Comparison of ENCODE assay signal across 11 mouse cellular contexts in genomic region chr16:95459325-95459691, GRCm38 (mm10).
DNase-seq lines count a peak whose midpoint lies in the region; ATAC-seq and TF ChIP-seq lines count a peak whose summit lies in the region.
"Had no signal": no experiment of that assay in that cellular context is flagged by ENCODE, and none has a peak within 500 bp of the region (broad histone marks: within the 10 kb centered on the region; RNA-seq: fewer than 3 reads in every experiment).

No protein-coding gene starts in this region.

- TF ChIP-seq CTCF in cortical plate, adult 2 months (IDR thresholded peaks at IDR 0.05; ENCODE audit: extremely low read depth, insufficient read depth, low read length), result no peak
- TF ChIP-seq CTCF in intestine, postnatal 0 days (IDR thresholded peaks at IDR 0.05; ENCODE audit: low read depth), result no peak
- TF ChIP-seq CTCF in lung, embryonic 14.5 days (IDR thresholded peaks at IDR 0.05; ENCODE audit: low read depth), result no peak

- DNase-seq in gastrocnemius, postnatal 25 days, result peak; percentile 32
- DNase-seq in gastrocnemius, adult 8-10 months (ENCODE audit: low spot score in 2 of 2), result no peak
- peak; percentile 27 for DNase-seq in lung, embryonic 14.5 days
- DNase-seq in embryo, embryonic 10 days (ENCODE audit: low spot score), result no peak
- no peak for DNase-seq in T-cell, adult 2 months (ENCODE audit: low spot score)
- no peak for DNase-seq in natural killer cell, adult 2 months (ENCODE audit: low spot score in 2 of 2)

- no peaks in the 10 kb centered on the region for H3K4me1 ChIP-seq in cortical plate, adult 2 months (ENCODE audit: control insufficient read depth, insufficient read depth, low read length)
- H3K4me1 ChIP-seq in intestine, postnatal 0 days (replicated peaks; ENCODE audit: control insufficient read depth, insufficient read depth, low read length), result no peaks in the 10 kb centered on the region
- no peaks in the 10 kb centered on the region for H3K4me1 ChIP-seq in lung, embryonic 14.5 days (ENCODE audit: insufficient read depth)

- TF ChIP-seq POLR2A in cortical plate, adult 2 months (IDR thresholded peaks at IDR 0.05; ENCODE audit: extremely low read depth, insufficient read depth, low read length), result no peak

- no peaks in the 10 kb centered on the region for H3K27me3 ChIP-seq in intestine, postnatal 0 days (replicated peaks; ENCODE audit: control insufficient read depth, insufficient read depth, low read length)
- H3K27me3 ChIP-seq in lung, embryonic 14.5 days (ENCODE audit: insufficient read depth, low read length), result no peaks in the 10 kb centered on the region

- no peak for ATAC-seq in intestine, postnatal 0 days
- peak; percentile 68 for ATAC-seq in lung, embryonic 14.5 days (ENCODE audit: insufficient read depth)
- ATAC-seq: forebrain, embryonic 16.5 days; hindbrain, embryonic 16.5 days; midbrain, embryonic 16.5 days had no signal

- 72% methylated on average over 5 of the region's 5 CpGs for WGBS in intestine, postnatal 0 days
- 60% methylated on average over 5 of the region's 5 CpGs for WGBS in lung, embryonic 14.5 days

- H3K27ac ChIP-seq in cortical plate, adult 2 months (ENCODE audit: insufficient read depth, low read length), result peak overlapping the region; percentile 59; the same call in 1 of the 2 replicates
- no peak overlapping the region for H3K27ac ChIP-seq in intestine, postnatal 0 days (ENCODE audit: low read depth, low read length)
- no peak overlapping the region for H3K27ac ChIP-seq in lung, embryonic 14.5 days (ENCODE audit: low read depth)

- H3K4me2 ChIP-seq in intestine, postnatal 0 days (replicated peaks; ENCODE audit: low read depth), result no peak overlapping the region
- H3K4me2 ChIP-seq in lung, embryonic 14.5 days, result no peak overlapping the region

- H3K9me3 ChIP-seq in intestine, postnatal 0 days (ENCODE audit: control insufficient read depth), result no peaks in the 10 kb centered on the region
- H3K9me3 ChIP-seq in lung, embryonic 14.5 days (ENCODE audit: low read depth, low read length), result no peaks in the 10 kb centered on the region

- H3K36me3 ChIP-seq in intestine, postnatal 0 days (ENCODE audit: control insufficient read depth, insufficient read depth), result no peaks in the 10 kb centered on the region
- no peaks in the 10 kb centered on the region for H3K36me3 ChIP-seq in lung, embryonic 14.5 days (ENCODE audit: insufficient read depth)

- no peak overlapping the region for H3K9ac ChIP-seq in intestine, postnatal 0 days (ENCODE audit: low read depth, low read length)
- no peak overlapping the region for H3K9ac ChIP-seq in lung, embryonic 14.5 days

- H3K4me3 ChIP-seq in cortical plate, adult 2 months (ENCODE audit: insufficient read depth, low read length), result 0 out of 2 replicates have a peak overlapping the region, but pooled peaks have one; percentile 34
- H3K4me3 ChIP-seq in intestine, postnatal 0 days (ENCODE audit: low read depth, low read length), result peak overlapping the region; percentile 22; the same call in 1 of the 2 replicates
- peak overlapping the region; percentile 35 for H3K4me3 ChIP-seq in lung, embryonic 14.5 days (ENCODE audit: low read depth, low read length)

Comparison
In these comparisons a context has a peak if more than half of its experiments do, and no peak if none do; other contexts are left out.
1. DNase-seq: peak in gastrocnemius, postnatal 25 days (single experiment) and lung, embryonic 14.5 days (single experiment); none in gastrocnemius, adult 8-10 months (0 of 2), embryo, embryonic 10 days (single experiment), T-cell, adult 2 months (single experiment) and natural killer cell, adult 2 months (0 of 2).
2. Peak in every context shown above with its lines, with median percentiles within 50 percentile points of each other: H3K4me3 ChIP-seq.